Mouse (Mus musculus) spleen, adult 2 months (tissue): ENCODE measurements around the gene Kcns3. TPM values are rescaled to one million over a fixed set of nuclear protein-coding genes. Genes with fewer than 3 reads are reported as not detected.

Source experiments
- DNase-seq, 2 experiments: peaks; one replicate each; pipeline versions ENCODE4 v3.0.0 to v3.0.0-alpha.2; 2012 to 2021; ENCODE audit warnings: low spot score in 2 of 2, low read depth in 1 of 2
- H3K27ac ChIP-seq: fragments of 200-500 bp; 2 replicates; pipeline ENCODE4 v1.5.1; 2012; ENCODE audit warnings: low read length, inconsistent platforms; ENCODE audit not compliant: insufficient read depth
- H3K27me3 ChIP-seq: fragments of 200-500 bp; 2 replicates; pipeline ENCODE4 v1.6.1; 2012; ENCODE audit warnings: mild to moderate bottlenecking, moderate library complexity, low read length, inconsistent platforms; ENCODE audit not compliant: control insufficient read depth, insufficient read depth
- H3K36me3 ChIP-seq: fragments of 200-500 bp; 2 replicates; pipeline ENCODE4 v1.6.1; 2012; ENCODE audit warnings: mild to moderate bottlenecking, low read length, inconsistent platforms; ENCODE audit not compliant: control insufficient read depth, insufficient read depth
- H3K4me1 ChIP-seq: fragments of 200-500 bp; 2 replicates; pipeline ENCODE4 v1.6.1; 2011; ENCODE audit warnings: inconsistent platforms; ENCODE audit not compliant: control insufficient read depth, insufficient read depth, insufficient read length
- H3K4me3 ChIP-seq: fragments of 200-500 bp; 2 replicates; pipeline ENCODE4 v1.5.1; 2011; ENCODE audit warnings: mild to moderate bottlenecking, inconsistent platforms; ENCODE audit not compliant: insufficient read depth, insufficient read length; ENCODE audit errors: extremely low read depth
- CTCF ChIP-seq: fragments of 200-500 bp; IDR thresholded peaks from 2 replicates; pipeline ENCODE4 v1.5.1; 2011; ENCODE audit warnings: mild to moderate bottlenecking, inconsistent platforms; ENCODE audit not compliant: insufficient read depth, insufficient read length, insufficient replicate concordance; ENCODE audit errors: extremely low read depth
- POLR2A ChIP-seq: fragments of 200-500 bp; IDR thresholded peaks from 2 replicates; pipeline ENCODE4 v1.6.1; 2011; ENCODE audit warnings: low read depth, low read length, inconsistent platforms
- WGBS: fragments of 180-500 bp; shearing (Covaris S2); methylation state at CpG from one replicate; pipeline ENCODE4 v1.1.7; 2018; 5-methylcytosine and 5-hydroxymethylcytosine counted together
- polyA plus RNA-seq: library from polyadenylated mRNA; depleted of rRNA; stranded (reverse); fragments of >200 nt; gene quantifications from 2 replicates; pipeline ENCODE4 v1.2.3, GENCODE M21; 2012

Kcns3 gene
- polyA plus RNA-seq, 1 experiment, result 0.33 TPM

DNA sequence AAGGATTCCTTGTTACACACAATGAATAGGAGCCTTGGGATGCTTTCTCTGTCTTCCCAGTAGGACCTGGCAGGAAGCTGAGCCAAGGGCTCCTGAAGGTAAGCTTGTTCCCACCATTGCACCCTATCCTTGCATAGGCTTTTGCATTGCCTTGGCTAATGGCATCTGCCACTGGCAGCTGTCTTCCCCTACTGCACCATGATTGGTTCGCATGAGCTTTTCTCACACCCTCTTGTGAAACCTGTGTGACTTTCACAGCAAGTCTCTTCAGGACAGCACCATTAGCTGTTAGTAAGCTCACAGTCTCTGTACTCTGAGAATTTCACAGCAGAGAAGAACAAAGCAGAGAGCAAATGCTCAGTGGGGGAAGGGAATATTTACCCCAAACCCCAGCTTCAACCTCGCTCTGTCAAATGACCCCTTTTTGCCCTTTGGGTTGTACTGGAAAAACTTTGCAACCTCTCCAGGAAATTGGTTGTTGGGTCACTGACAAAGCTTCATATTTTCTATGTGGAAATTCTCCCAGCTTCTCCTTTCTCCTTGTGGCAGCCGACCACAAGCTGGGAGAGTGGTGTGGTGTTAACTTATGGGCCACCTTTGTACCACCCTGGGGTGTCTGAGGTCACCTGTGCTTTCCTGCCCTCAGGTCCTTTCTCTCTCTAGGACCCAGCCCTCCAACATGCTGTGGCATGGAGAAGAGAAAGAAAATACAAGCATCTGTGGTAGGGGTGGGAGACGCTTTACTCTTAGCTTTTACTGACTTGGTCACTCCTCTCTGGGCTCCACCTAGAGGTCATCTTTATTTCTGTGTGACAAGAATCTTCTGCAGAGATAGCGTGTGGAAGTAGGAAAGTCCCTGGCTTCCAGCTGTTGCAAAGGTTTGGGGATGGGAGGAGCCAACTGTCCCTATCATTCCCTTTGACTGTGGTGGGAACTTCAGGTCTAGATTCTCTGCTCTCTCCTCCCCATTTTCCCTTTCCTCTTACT, 26.8 kb upstream of the Kcns3 start:
- 19% methylated on average over 5 of the region's 5 CpGs for WGBS
- H3K27ac ChIP-seq, result no peak overlapping the region
- no peaks in the 10 kb centered on the region for H3K36me3 ChIP-seq
- no peak for TF ChIP-seq POLR2A
- TF ChIP-seq CTCF, result no peak
- H3K4me3 ChIP-seq, result no peak overlapping the region
- H3K27me3 ChIP-seq, result no peaks in the 10 kb centered on the region
- no peak for DNase-seq
- no peaks in the 10 kb centered on the region for H3K4me1 ChIP-seq

DNA sequence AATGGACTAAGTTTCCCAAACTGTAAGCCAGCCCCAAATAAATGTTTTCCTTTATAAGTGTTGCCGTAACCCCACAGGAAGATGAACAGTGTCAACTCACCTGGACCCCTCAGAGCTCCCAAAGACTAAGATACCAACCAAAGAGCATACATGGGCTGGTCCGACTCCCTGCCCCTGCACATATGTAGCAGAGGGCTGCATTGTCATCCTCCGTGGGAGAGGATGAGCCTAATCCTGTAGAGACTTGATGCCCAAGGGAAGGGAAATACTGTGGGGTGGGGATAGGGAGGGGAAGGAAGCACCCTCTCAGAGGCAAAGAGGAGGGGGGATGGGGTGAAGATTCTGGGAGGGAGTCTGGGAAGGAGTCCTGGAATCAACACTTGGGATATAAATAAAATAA, 7.8 kb upstream of the Kcns3 start:
- Histone ChIP-seq H3K4me3 (no peak overlapping the region), H3K4me1 (no peaks in the 10 kb centered on the region), H3K27ac (no peak overlapping the region), H3K27me3 (no peaks in the 10 kb centered on the region), H3K36me3 (no peaks in the 10 kb centered on the region)
- 92% methylated on average over 3 of the region's 3 CpGs for WGBS
- no peak for TF ChIP-seq POLR2A
- no peak for TF ChIP-seq CTCF
- DNase-seq, result no peak

DNA sequence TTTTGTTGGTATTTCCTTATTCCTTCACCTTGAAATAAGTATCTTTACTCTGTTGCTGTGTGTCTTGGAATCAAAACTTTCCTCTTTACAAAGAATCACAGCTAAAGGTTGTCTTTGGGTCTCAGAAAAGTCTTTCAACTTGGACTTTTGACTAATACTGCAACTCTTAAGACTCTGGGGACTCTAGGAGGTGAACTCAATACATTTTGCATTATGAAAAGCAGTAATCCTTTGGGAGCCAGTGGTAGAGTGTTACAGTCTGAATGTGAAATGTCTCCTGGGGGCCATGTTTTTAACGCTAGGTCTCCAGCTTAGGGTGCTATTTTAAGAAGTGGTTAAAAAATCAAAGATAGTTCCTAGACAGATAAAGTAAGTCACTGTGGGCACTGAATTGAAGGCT, 4.3 kb upstream of the Kcns3 start:
- no peaks in the 10 kb centered on the region for H3K36me3 ChIP-seq
- no peak for TF ChIP-seq POLR2A
- TF ChIP-seq CTCF, result no peak
- no peak for DNase-seq
- H3K27me3 ChIP-seq, result peaks cover 7% of the 10 kb centered on the region
- 82% methylated on average over 1 of the region's 1 CpGs for WGBS
- no peak overlapping the region for H3K4me3 ChIP-seq
- no peaks in the 10 kb centered on the region for H3K4me1 ChIP-seq
- no peak overlapping the region for H3K27ac ChIP-seq

DNA sequence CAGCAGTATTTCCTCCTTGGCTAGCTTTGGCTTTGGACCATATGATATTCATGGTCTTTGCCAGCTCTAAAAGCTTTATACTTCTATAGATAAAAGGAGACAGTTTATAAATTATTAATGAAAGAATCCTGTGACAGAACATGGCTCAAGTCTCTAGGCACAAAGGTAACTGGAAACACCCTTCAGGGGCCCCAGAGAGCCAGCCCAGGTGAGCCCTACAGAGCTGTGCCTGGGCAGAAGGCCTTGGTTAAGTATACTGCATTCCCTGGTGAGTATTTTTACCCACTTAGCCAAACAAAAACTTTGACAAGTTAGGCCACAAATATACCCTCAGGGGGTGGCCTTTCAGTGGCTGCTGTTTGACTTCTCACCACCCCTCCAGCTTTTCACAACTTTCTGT, 2.7 kb upstream of the Kcns3 start:
- H3K4me1 ChIP-seq, result no peaks in the 10 kb centered on the region

DNA sequence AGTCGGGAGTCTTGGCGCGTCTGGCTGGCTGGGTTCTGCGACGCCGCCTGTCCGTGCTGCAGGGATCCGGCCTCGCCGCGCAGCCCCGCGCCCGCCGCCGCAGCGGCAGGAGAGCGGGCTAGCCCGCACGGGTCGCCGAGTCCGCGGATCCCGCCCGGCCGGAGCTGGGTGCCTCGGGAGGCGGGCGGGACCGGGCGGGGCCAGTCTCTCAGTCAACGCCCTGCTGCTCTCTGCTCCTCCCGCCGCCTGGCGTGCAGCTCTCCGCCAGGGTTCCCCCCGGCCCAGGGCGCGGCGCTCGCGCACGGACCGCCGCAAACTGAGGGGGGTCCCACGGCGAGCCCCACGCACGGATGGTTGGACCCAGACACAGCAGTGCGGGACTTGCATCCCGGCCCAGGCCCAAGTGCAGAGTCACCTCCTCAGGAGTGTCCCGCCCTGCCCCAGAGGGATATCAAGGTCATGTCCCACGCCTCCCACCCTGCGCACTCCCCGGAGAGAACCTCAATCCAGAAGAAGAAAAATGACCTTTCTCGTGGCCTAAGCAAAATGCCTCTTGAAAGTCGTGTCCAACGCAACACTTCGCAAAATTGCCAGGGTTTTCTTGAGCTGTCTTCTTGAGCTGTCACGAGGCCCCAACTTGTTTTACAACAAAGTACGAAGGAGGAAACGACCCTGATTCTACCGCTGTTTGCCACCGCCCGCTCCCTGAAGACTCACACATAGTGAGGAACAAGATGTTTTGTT, 492 bp downstream of the Kcns3 start:
- TF ChIP-seq CTCF, result no peak
- TF ChIP-seq POLR2A, result no peak
- H3K4me3 ChIP-seq, result peak overlapping the region; percentile 17; the same call in 1 of the 2 replicates
- H3K27me3 ChIP-seq, result peaks cover 12% of the 10 kb centered on the region
- H3K36me3 ChIP-seq, result no peaks in the 10 kb centered on the region
- H3K4me1 ChIP-seq, result no peaks in the 10 kb centered on the region
- WGBS, result 5% methylated on average over 66 of the region's 66 CpGs
- H3K27ac ChIP-seq, result no peak overlapping the region
- no peak for DNase-seq

More for the DNA sequence above, 2.7 kb upstream of the Kcns3 start:
- DNase-seq, result no peak
- TF ChIP-seq POLR2A (no peak), CTCF (no peak)
- H3K36me3 ChIP-seq, result no peaks in the 10 kb centered on the region
- no peak overlapping the region for H3K4me3 ChIP-seq
- no peak overlapping the region for H3K27ac ChIP-seq
- H3K27me3 ChIP-seq, result peaks cover 12% of the 10 kb centered on the region

DNA sequence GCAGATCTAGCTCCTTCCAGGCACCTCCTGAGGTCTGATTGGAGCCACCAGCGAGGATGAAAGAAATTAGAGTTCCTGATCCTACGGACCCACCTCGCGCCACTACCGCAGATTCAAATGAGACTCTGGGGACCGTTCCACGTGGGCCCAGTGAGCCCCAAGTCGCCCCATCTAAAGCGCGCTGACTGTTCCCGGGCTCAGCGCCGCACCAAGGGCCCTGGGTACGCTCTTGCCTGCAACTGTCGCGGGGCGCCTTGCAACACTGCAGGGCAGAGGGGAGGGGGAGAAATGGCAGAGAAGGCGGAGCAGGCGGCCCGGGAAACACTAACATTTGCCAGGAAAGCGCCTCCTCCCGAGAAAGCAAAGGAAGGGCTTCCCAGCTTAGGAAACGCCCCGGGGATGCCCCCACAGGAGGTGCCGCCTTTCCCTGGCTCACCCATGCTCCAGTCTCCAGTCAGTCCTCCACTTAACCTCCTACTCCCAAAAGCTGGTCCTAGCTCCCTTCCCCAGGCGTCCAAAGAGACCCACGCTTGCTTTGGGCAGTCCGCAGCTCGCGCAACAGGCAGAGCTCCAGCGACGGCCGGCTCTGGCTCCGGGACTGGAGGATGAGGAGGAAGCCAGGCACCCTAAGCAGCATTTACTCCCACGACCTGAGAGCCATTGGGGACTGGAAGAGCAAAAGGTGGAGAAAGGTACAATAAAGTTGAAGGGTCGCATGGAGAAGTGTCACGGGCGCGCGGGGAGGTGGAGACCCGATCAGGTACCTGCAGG, 1.2 kb downstream of the Kcns3 start:
- H3K4me3 ChIP-seq, result peak overlapping the region; percentile 17; the same call in 1 of the 2 replicates
- no peak for DNase-seq
- H3K36me3 ChIP-seq, result no peaks in the 10 kb centered on the region
- H3K4me1 ChIP-seq, result no peaks in the 10 kb centered on the region
- WGBS, result 4% methylated on average over 41 of the region's 41 CpGs
- TF ChIP-seq CTCF (no peak), POLR2A (no peak)
- H3K27me3 ChIP-seq, result peaks cover 12% of the 10 kb centered on the region
- no peak overlapping the region for H3K27ac ChIP-seq
